Mouse (Mus musculus) brain, adult 2 months (tissue): ENCODE data around the gene Arhgef2.
"Not testable (repeated sequence)": the region's sequence is repeated elsewhere in the genome, so short reads cannot be mapped to it uniquely, and the experiment has no call there.

Experiments used
- DNase-seq: peaks from one replicate; pipeline ENCODE4 v3.0.0; 2011; ENCODE audit warnings: low read depth, low spot score

Gene Arhgef2

GRCm38 (mm10) chr3:88591044-88591443 is 14.7 kb upstream of the Arhgef2 start:
- no peak for DNase-seq

GRCm38 (mm10) chr3:88591950-88592731 is 13.6 kb upstream of the Arhgef2 start:
- DNase-seq: peak; percentile 80

- DNase-seq: no peak
These were observed 12.7 kb upstream of the Arhgef2 start for GRCm38 (mm10) chr3:88592942-88593576.

DNA sequence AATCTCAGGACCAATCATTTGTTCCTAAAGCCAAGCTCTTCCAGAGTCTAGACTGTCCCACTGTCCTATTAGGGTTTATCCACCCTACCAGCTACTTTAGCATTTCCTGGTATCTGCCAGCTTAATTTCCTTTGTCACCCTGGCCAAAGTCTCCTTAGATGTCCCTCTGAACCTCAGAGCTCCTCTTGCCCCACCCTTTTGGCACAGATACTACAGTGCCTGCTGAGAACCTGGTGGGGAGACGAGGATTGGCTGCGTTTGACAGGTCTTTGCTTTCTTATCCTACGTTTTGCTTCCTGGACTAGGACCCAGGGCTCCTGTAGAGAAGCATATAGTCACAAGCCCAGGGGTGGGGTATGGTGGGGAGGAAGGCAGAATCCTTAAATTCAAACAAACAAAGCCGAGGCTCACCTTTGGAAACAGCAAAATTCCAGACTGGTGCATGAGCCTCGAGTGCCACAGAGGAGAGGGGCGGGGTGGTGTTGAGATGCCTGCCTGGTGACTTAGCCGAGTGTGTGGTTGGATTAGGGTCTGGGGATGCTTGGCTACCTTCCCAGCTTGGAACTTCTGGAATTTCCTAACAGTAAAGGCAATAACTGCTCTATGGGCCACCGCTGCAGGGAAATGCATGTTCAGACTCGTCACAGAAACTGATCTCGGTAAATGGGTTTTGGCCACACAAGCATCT is 11.7 kb upstream of the Arhgef2 start:
- DNase-seq: no peak

GRCm38 (mm10) chr3:88596547-88596946 is 9.2 kb upstream of the Arhgef2 start:
- DNase-seq: not testable (repeated sequence)

DNA sequence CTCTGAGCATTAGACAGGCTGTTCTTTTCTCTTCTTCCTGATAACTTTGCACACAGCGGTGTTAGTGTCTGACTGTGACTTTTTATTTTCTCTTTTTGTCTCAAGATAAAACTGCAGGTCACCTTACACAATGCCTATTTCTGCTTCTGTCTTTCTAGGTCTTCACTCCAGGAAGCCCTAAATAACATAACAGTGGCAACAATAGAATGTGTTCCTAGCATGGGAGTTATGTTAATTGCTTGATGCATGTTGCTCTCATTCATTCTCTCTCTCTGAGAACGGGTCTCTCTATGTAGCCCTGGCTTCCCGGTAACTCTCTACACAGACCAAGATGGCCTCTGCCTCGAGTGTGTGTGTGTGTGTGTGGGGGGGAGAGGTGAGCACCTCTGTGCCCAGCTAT is 3.3 kb upstream of the Arhgef2 start:
- no peak for DNase-seq

DNA sequence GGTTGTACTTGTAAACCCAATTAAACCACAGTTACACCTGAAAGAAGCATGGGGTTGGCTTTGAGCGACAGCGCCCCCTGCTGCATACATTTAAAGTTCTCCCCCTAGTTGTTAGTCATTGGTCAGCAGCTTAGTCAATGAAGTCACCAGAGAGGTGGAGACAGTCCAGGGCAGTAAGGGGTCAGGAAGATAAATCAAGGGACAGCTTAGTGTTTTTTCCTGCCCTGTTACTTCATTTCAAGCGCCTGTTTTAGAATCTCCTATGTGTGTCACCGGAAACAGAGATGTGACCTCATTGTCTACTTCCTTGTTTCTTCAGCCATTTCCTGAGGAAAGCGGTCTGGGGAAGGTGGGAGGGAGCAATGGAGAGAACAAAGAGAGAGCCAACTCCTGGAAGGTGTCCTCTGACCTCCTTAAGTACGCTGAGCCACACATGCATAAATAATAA is 2.0 kb upstream of the Arhgef2 start:
- peak; percentile 73 for DNase-seq

DNA sequence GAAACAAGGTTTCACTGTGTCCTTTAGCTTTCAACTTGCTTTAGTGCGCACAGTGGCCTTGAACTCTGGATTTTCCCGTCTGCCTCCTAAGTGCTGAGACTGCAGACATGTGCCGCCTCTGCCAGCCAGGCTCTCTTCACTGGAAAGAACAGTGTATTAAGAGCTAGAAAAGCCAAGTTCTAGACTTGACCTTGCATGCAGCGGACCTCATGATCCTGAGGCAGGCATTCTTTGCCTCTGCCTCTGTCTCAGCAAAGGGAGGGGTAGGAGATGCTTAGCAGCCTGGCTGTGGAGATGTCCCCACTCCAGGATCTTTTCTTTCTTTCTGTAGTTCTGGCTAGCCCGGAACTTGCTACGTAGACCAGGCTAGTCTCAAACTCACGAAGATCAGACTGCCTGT is 903 bp upstream of the Arhgef2 start:
- no peak for DNase-seq

GRCm38 (mm10) chr3:88607065-88607757 is 1.4 kb downstream of the Arhgef2 start:
- peak; percentile 92 for DNase-seq

DNA sequence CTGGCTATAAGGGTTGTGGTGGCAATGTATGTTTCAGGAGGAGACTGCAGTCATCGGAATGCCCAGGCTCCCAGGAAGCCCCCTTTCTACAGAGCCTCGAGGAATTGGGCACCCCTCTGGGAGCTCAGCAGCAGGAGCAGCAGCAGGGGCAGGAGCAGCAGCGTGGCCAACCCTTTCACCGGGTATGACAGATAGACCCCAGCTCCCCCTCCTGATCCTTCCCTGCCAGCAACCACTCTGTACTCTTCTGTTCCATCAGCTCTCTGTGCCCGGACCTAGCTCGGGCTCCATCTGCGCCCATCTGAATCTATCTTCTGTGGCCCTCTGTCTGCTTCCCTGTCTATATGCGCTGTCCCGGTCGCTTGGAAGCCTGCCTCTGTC is 2.0 kb downstream of the Arhgef2 start:
- no peak for DNase-seq

DNA sequence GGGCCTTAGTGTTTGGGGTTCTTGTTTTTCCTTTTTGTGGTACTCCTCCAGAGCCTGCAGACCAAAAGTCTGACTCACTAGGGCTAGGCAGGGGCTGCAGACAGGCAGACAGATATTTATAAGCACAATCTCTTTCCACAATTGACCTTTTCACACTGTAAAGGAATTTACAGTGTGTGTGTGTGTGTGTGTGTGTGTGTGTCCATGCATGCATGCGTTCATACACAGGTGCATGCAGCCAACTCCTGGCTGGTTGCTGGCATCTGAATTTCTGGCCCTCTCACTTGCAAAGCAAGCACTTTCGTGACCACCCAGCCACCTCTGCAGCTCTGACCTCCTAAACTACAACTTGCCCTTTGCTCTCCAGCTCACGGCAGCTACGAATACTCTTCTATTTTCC is 3.3 kb downstream of the Arhgef2 start:
- DNase-seq: no peak

GRCm38 (mm10) chr3:88614418-88614817 is 8.7 kb downstream of the Arhgef2 start:
- DNase-seq: no peak

GRCm38 (mm10) chr3:88615117-88615516 is 9.4 kb downstream of the Arhgef2 start:
- DNase-seq: peak; percentile 63

DNA sequence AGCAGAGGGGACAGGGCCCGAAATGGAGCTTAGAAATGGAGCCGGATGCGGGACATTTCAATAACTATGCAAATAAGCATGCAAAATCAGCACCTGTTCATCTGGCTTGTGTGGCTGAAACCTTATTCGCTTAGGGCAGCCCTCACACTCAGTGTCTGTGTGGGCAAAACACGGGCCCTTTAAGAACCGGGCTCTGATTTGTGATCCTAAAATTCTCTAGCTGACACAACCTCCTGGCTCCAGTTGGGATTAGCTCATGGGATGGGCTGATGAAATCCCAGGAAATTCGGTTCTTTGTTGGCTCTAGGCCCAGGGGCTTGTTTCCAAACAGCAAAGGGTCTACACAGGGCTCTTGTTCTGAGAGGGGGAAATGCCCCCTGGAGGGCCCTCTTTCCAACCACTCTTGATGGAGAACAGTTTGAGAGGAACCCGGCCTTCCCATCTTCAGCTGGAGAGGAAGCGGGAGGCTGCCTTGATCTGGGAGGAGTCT is 10.2 kb downstream of the Arhgef2 start:
- peak; percentile 92 for DNase-seq

GRCm38 (mm10) chr3:88616951-88617500 is 11.3 kb downstream of the Arhgef2 start:
- no peak for DNase-seq

GRCm38 (mm10) chr3:88618074-88618871 is 12.5 kb downstream of the Arhgef2 start:
- DNase-seq: no peak

DNA sequence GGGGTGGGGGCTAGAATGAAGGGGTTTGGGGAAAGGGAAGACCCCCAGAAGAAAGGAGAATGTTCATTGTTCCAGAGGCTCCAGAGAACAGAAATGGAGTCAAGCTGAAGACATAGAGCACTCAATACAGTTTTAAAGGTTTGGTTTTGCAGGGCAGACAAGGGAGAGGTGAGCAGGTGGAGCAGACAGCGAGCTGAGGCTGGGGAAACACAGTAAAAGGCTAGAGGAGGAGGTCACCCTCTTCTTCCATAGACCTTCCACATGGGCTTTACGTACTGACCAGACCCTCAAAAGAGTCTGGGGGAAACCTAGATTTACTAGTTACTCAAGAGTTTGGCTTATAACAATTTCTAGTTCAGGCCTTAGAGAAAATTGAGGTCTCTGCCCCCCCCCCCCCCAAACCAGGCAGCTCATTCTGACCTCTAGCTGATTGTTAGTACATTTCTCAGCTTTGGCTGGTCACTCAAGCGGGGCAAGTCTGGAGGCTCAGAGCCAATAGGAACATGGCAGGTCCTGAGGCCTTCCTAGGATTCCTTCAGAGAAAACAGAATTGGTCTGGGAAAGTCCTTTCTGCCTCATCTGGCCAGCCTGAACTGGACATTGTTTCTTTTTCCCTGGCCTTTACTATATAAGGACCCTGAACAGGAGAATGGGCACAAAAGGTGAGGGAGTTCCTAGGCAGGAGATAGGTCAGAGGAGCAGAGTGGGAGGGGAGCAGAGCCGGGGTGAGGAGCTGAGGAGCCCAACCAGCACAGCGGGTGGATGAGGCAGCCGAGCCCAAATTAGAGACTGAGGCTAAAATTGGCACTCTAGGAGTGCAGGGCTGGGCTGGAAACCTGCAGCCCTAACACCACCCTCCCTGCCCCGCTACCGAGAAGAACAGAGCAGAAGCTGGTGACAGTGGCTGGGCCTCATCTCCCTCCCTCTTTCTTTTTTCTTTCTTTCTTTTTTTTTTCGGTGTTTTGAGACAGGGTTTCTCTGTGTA is 13.6 kb downstream of the Arhgef2 start:
- peak; percentile 90 for DNase-seq

DNA sequence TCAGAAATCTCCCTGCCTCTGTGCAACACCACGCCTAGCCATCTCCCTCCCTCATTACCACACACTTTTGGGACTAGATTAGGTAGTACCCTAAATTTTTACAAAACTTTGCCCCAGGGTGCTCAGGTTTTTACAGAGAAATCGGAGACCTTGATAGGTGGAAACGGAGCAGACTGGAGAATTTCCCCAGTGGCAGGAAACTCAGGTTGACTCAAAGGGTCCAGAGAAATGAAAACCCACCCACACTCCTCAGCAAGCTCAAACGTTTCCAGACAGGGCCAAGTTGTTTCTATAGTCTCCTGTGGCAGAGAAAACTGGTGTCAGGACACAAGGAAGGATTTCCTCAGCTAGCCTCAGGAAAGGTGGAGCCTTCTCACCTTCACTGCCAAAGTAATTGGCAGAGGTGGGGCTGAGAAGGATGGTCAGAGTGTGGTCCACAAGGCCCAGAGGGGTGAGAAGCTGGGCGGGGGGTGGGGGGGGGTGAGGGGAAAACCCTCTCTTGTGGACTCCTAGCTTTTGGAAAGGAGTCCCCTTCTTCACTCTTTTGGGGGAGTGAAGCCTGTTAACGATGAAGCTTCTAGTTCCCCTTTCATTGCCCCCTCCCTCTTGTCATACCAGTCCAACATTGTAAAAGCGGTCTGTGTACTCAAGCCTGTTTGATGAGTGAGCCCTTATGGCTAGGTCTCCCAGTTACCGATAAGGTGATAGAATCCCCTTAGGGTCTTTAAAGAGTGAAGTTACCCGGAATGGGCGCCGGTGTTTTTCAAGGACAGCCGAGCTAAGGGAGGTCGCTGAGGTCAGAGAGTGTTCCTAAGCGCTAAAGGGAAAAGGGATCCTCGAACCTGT is 14.6 kb downstream of the Arhgef2 start:
- no peak for DNase-seq
